Mouse (Mus musculus) kidney, adult 2 months (tissue): Measurements from ENCODE around the gene Rrad. TPM values are rescaled to one million over a fixed set of nuclear protein-coding genes. Genes with fewer than 3 reads are reported as not detected.

Experiments
- DNase-seq: peaks from one replicate; pipeline ENCODE4 v3.0.0; 2021
- H3K27ac ChIP-seq: fragments of 200-500 bp; 2 replicates; pipeline ENCODE4 v1.5.1; 2012; ENCODE audit warnings: low read depth, low read length, control low read depth, inconsistent platforms; ENCODE audit not compliant: insufficient read depth
- H3K27me3 ChIP-seq: fragments of 200-500 bp; replicated peaks from 2 replicates; pipeline ENCODE4 v1.6.1; 2012; ENCODE audit warnings: mild to moderate bottlenecking, moderate library complexity, low read length, inconsistent platforms; ENCODE audit not compliant: control insufficient read depth, insufficient read depth
- H3K36me3 ChIP-seq: fragments of 200-500 bp; 2 replicates; pipeline ENCODE4 v1.6.1; 2012; ENCODE audit warnings: mild to moderate bottlenecking, moderate library complexity, low read length, inconsistent platforms; ENCODE audit not compliant: control insufficient read depth, insufficient read depth
- H3K4me1 ChIP-seq: fragments of 200-500 bp; 2 replicates; pipeline ENCODE4 v1.6.1; 2011; ENCODE audit warnings: low read length; ENCODE audit not compliant: control insufficient read depth, insufficient read depth
- H3K4me3 ChIP-seq: fragments of 200-500 bp; 2 replicates; pipeline ENCODE4 v1.5.1; 2011; ENCODE audit warnings: mild to moderate bottlenecking, low read depth, low read length, control low read depth; ENCODE audit not compliant: insufficient read depth
- CTCF ChIP-seq: fragments of 200-500 bp; conservative IDR thresholded peaks from 2 replicates; pipeline ENCODE4 v1.5.1; 2011; ENCODE audit warnings: low read depth, mild to moderate bottlenecking, control low read depth, low read length, moderate library complexity, mixed read lengths; ENCODE audit not compliant: insufficient read depth, insufficient read length
- POLR2A ChIP-seq: fragments of 200-500 bp; IDR thresholded peaks from one replicate; pipeline ENCODE4 v1.6.1; 2011; ENCODE audit warnings: low read depth, low read length, control low read depth
- WGBS: fragments of 180-500 bp; shearing (Covaris S2); methylation state at CpG from one replicate; pipeline ENCODE4 v1.1.7; 2018; 5-methylcytosine and 5-hydroxymethylcytosine counted together
- polyA plus RNA-seq: library from polyadenylated mRNA; depleted of rRNA; stranded (reverse); fragments of >200 nt; gene quantifications from 2 replicates; pipeline ENCODE4 v1.2.3, GENCODE M21; 2012; rRNA removed

Rrad gene
- polyA plus RNA-seq, 1 experiment = 5.8 TPM

- DNase-seq = no peak
- peaks cover 8% of the 10 kb centered on the region; the same call in 1 of the 2 replicates for H3K36me3 ChIP-seq
- peak overlapping the region; percentile 37 for H3K4me3 ChIP-seq
- H3K27ac ChIP-seq = peak overlapping the region; percentile 70
- H3K4me1 ChIP-seq = peaks cover 24% of the 10 kb centered on the region; the same call in 1 of the 2 replicates
- 55% methylated on average over 6 of the region's 6 CpGs for WGBS
- H3K27me3 ChIP-seq = no peaks in the 10 kb centered on the region
- TF ChIP-seq CTCF (no peak), POLR2A (no peak)
Observed at GRCm38 (mm10) chr8:104592566-104592965, 38.6 kb downstream of the Rrad start.

GRCm38 (mm10) chr8:104591856-104592255 lies 39.3 kb downstream of the Rrad start:
- Histone ChIP-seq H3K27ac (peak overlapping the region; percentile 92), H3K36me3 (peaks cover 8% of the 10 kb centered on the region; the same call in 1 of the 2 replicates), H3K4me3 (peak overlapping the region; percentile 89), H3K27me3 (no peaks in the 10 kb centered on the region), H3K4me1 (peaks cover 23% of the 10 kb centered on the region; the same call in 1 of the 2 replicates)
- TF ChIP-seq CTCF (no peak), POLR2A (no peak)
- WGBS = 3% methylated on average over 9 of the region's 9 CpGs
- peak; percentile 71 for DNase-seq

GRCm38 (mm10) chr8:104591133-104591834 lies 39.8 kb downstream of the Rrad start, which contains the start of gene Pdp2:
Gene Pdp2 (plus strand): TSS chr8:104591451.
- H3K36me3 ChIP-seq = peaks cover 8% of the 10 kb centered on the region; the same call in 1 of the 2 replicates
- WGBS = under 1% methylated on average over 44 of the region's 44 CpGs
- TF ChIP-seq POLR2A (peak; percentile 38), CTCF (no peak)

GRCm38 (mm10) chr8:104590284-104590683 lies 40.8 kb downstream of the Rrad start:
- WGBS = over 99% methylated on average over 3 of the region's 3 CpGs

More at GRCm38 (mm10) chr8:104591133-104591834, 39.8 kb downstream of the Rrad start, which contains the start of gene Pdp2:
- peak; percentile 98 for DNase-seq
- H3K4me3 ChIP-seq = peak within 1 kb of the TSS; percentile 89
- peaks cover 20% of the 10 kb centered on the region; the same call in 1 of the 2 replicates for H3K4me1 ChIP-seq
- no peaks in the 10 kb centered on the region for H3K27me3 ChIP-seq
- H3K27ac ChIP-seq = peak within 1 kb of the TSS; percentile 92

GRCm38 (mm10) chr8:104584522-104584921 lies 46.6 kb downstream of the Rrad start:
- no peak overlapping the region for H3K4me3 ChIP-seq
- H3K27me3 ChIP-seq = no peaks in the 10 kb centered on the region
- no peak overlapping the region for H3K27ac ChIP-seq
- H3K36me3 ChIP-seq = no peaks in the 10 kb centered on the region
- no peaks in the 10 kb centered on the region for H3K4me1 ChIP-seq
- DNase-seq = no peak
- WGBS = 56% methylated on average over 1 of the region's 1 CpGs
- TF ChIP-seq POLR2A = no peak
- no peak for TF ChIP-seq CTCF

More at GRCm38 (mm10) chr8:104590284-104590683, 40.8 kb downstream of the Rrad start:
- Histone ChIP-seq H3K27me3 (no peaks in the 10 kb centered on the region), H3K27ac (no peak overlapping the region), H3K4me1 (peaks cover 12% of the 10 kb centered on the region; the same call in 1 of the 2 replicates), H3K36me3 (peaks cover 8% of the 10 kb centered on the region; the same call in 1 of the 2 replicates), H3K4me3 (no peak overlapping the region)
- DNase-seq = no peak
- TF ChIP-seq CTCF = no peak
- no peak for TF ChIP-seq POLR2A

Other genes with a start within 250 kb of the Rrad start
- gene Cmtm4, start 235.5 kb downstream of the Rrad start, polyA plus RNA-seq = 31.4 and 32.4 TPM in 2 replicates
- gene Dync1li2, start 188.3 kb downstream of the Rrad start, polyA plus RNA-seq = 14.7 and 20.3 TPM in 2 replicates
- 0.05 TPM in 1 of 2 replicates, not detected in the other for gene Terb1, start 121.4 kb downstream of the Rrad start, polyA plus RNA-seq
- gene Nae1, start 96.7 kb downstream of the Rrad start, polyA plus RNA-seq = 9.7 and 12.7 TPM in 2 replicates
- 7.5 and 8.0 TPM in 2 replicates for gene Car7, start 96.6 kb downstream of the Rrad start, polyA plus RNA-seq
- 25.7 and 29.2 TPM in 2 replicates for gene Pdp2, start 39.9 kb downstream of the Rrad start, polyA plus RNA-seq
- gene Cdh16, start 6.9 kb downstream of the Rrad start, polyA plus RNA-seq = 1,103 and 1,106 TPM in 2 replicates
- gene Ciao2b, start 10.6 kb upstream of the Rrad start, polyA plus RNA-seq = 46.5 and 57.7 TPM in 2 replicates
- 0.05 TPM in 1 of 2 replicates, not detected in the other for gene Ces2a, start 102.7 kb upstream of the Rrad start, polyA plus RNA-seq
- 5.4 and 7.8 TPM in 2 replicates for gene Ces2b, start 200.2 kb upstream of the Rrad start, polyA plus RNA-seq
- 83.0 and 92.6 TPM in 2 replicates for gene Ces2c, start 215.7 kb upstream of the Rrad start, polyA plus RNA-seq